Mouse (Mus musculus) erythroblast, embryonic 14.5 days (primary cell): ENCODE results near the gene Rhox7b.

Experiments used
- GATA1 ChIP-seq: IDR thresholded peaks from 2 replicates; pipeline ENCODE4 v1.6.1; 2012; ENCODE audit warnings: low read length, inconsistent platforms, mixed read lengths
- TAL1 ChIP-seq: IDR thresholded peaks from 3 replicates; pipeline ENCODE4 v1.6.1; 2012; ENCODE audit warnings: low read length, inconsistent platforms, mixed read lengths

GRCm38 (mm10) chrX:37878844-37879243 is 18.2 kb downstream of the Rhox7b start, which contains the start of gene Rhox8:
- TF ChIP-seq GATA1 (no peak), TAL1 (no peak)
